Mouse (Mus musculus) liver, embryonic 11.5 days (tissue): ENCODE results near the gene Myl12a. TPM values are rescaled to one million over a fixed set of nuclear protein-coding genes. Genes with fewer than 3 reads are reported as not detected.

Source experiments
- ATAC-seq: fragments of 200-750 bp; cut with Nextera tagmentation; replicated peaks from 2 replicates; pipeline ENCODE4 v1.8.0; 2017; ENCODE audit warnings: moderate number of reproducible peaks, mild to moderate bottlenecking, moderate TSS enrichment, moderate library complexity; ENCODE audit not compliant: low FRiP score
- DNase-seq: peaks from one replicate; pipeline ENCODE4 v3.0.0-alpha.2; 2017; ENCODE audit warnings: low spot score
- H3K27ac ChIP-seq: fragments of 300-500 bp; sonication (generic); 2 replicates; pipeline ENCODE4 v1.5.1; 2014; ENCODE audit warnings: mild to moderate bottlenecking, low read depth, low read length, control low read depth
- H3K27me3 ChIP-seq: fragments of 300-500 bp; sonication (generic); replicated peaks from 2 replicates; pipeline ENCODE4 v1.6.1; 2014; ENCODE audit warnings: low read length, mixed read lengths; ENCODE audit not compliant: control insufficient read depth, insufficient read depth
- H3K36me3 ChIP-seq: fragments of 300-500 bp; sonication (generic); 2 replicates; pipeline ENCODE4 v1.6.1; 2014; ENCODE audit warnings: mild to moderate bottlenecking, low read length, moderate library complexity, mixed read lengths; ENCODE audit not compliant: control insufficient read depth, insufficient read depth
- H3K4me1 ChIP-seq: fragments of 300-500 bp; sonication (generic); replicated peaks from 2 replicates; pipeline ENCODE4 v1.6.1; 2014; ENCODE audit warnings: low read length, mixed read lengths; ENCODE audit not compliant: control insufficient read depth, insufficient read depth
- H3K4me2 ChIP-seq: fragments of 300-500 bp; sonication (generic); 2 replicates; pipeline ENCODE4 v1.6.1; 2014; ENCODE audit warnings: mild to moderate bottlenecking, control low read depth, moderate library complexity
- H3K4me3 ChIP-seq: fragments of 300-500 bp; sonication (generic); 2 replicates; pipeline ENCODE4 v1.5.1; 2014; ENCODE audit warnings: low read depth, low read length, control low read depth
- H3K9ac ChIP-seq: fragments of 300-500 bp; sonication (generic); 2 replicates; pipeline ENCODE4 v1.6.1; 2014; ENCODE audit warnings: low read depth, low read length, control low read depth
- H3K9me3 ChIP-seq: fragments of 300-500 bp; sonication (generic); 2 replicates; pipeline ENCODE4 v1.6.1; 2016; ENCODE audit warnings: low read length, inconsistent platforms, mixed read lengths; ENCODE audit not compliant: control insufficient read depth
- WGBS: fragments of 180-500 bp; shearing (Covaris S2); extraction: QIAGEN DNeasy Blood & Tissue Kit; methylation state at CpG from one replicate; pipeline ENCODE4 v1.1.7; 2014; 5-methylcytosine and 5-hydroxymethylcytosine counted together
- polyA plus RNA-seq: library from polyadenylated mRNA; unstranded; fragments of >200 nt; fragmentation: Nextera tagmentation; extraction: Ambion mirVana; gene quantifications from 2 replicates; pipeline ENCODE4 v1.2.1, GENCODE M21; 2014

Myl12a gene
- polyA plus RNA-seq, 1 experiment from 2014 or later = 442 TPM

GRCm38 (mm10) chr17:71004186-71004960 lies 1.7 kb upstream of the Myl12a start:
- DNase-seq = no peak
- Histone ChIP-seq H3K4me1 (peaks cover 25% of the 10 kb centered on the region), H3K9me3 (no peaks in the 10 kb centered on the region), H3K36me3 (no peaks in the 10 kb centered on the region), H3K27me3 (no peaks in the 10 kb centered on the region), H3K4me2 (peak overlapping the region; percentile 80), H3K9ac (no peak overlapping the region), H3K27ac (0 out of 2 replicates have a peak overlapping the region, but pooled peaks have one; percentile 47), H3K4me3 (no peak overlapping the region)
- 86% methylated on average over 10 of the region's 10 CpGs for WGBS
- ATAC-seq = no peak

- H3K4me1 ChIP-seq = peaks cover 27% of the 10 kb centered on the region
- ATAC-seq = no peak; the same call in 1 of the 2 replicates
- peak overlapping the region; percentile 99 for H3K27ac ChIP-seq
- H3K36me3 ChIP-seq = no peaks in the 10 kb centered on the region
- 51% methylated on average over 2 of the region's 2 CpGs for WGBS
- H3K4me2 ChIP-seq = peak overlapping the region; percentile 80
- no peak overlapping the region for H3K4me3 ChIP-seq
- no peak overlapping the region; the same call in 1 of the 2 replicates for H3K9ac ChIP-seq
- no peak for DNase-seq
- H3K27me3 ChIP-seq = no peaks in the 10 kb centered on the region
- H3K9me3 ChIP-seq = no peaks in the 10 kb centered on the region
These were observed 1.0 kb upstream of the Myl12a start for GRCm38 (mm10) chr17:71003721-71004120.

GRCm38 (mm10) chr17:71003112-71003511 lies 434 bp upstream of the Myl12a start:
- Histone ChIP-seq H3K27ac (peak overlapping the region; percentile 99), H3K9ac (peak overlapping the region; percentile 97), H3K9me3 (no peaks in the 10 kb centered on the region), H3K36me3 (no peaks in the 10 kb centered on the region), H3K4me3 (no peak overlapping the region; the same call in 1 of the 2 replicates), H3K27me3 (no peaks in the 10 kb centered on the region), H3K4me2 (peak overlapping the region; percentile 80), H3K4me1 (peaks cover 30% of the 10 kb centered on the region)
- no peak for ATAC-seq
- DNase-seq = no peak
- WGBS = 63% methylated on average over 4 of the region's 4 CpGs

GRCm38 (mm10) chr17:71002081-71002743 lies 466 bp downstream of the Myl12a start, which contains the start of gene Myom1:
Gene Myom1, plus strand, starts transcription at chr17:71002633.
- H3K4me2 ChIP-seq = peak within 1 kb of the TSS; percentile 80
- H3K27me3 ChIP-seq = no peaks in the 10 kb centered on the region
- under 1% methylated on average over 65 of the region's 65 CpGs for WGBS
- H3K27ac ChIP-seq = peak within 1 kb of the TSS; percentile 99
- ATAC-seq = peak; percentile 91
- no peaks in the 10 kb centered on the region for H3K36me3 ChIP-seq
- peak within 1 kb of the TSS; percentile 94 for H3K4me3 ChIP-seq
- peak within 1 kb of the TSS; percentile 97 for H3K9ac ChIP-seq
- DNase-seq = peak; percentile 95
- peaks cover 34% of the 10 kb centered on the region for H3K4me1 ChIP-seq
- no peaks in the 10 kb centered on the region for H3K9me3 ChIP-seq

- Histone ChIP-seq H3K27ac (peak overlapping the region; percentile 99), H3K4me3 (peak overlapping the region; percentile 94), H3K9me3 (no peaks in the 10 kb centered on the region), H3K9ac (peak overlapping the region; percentile 97), H3K4me1 (peaks cover 34% of the 10 kb centered on the region), H3K27me3 (no peaks in the 10 kb centered on the region), H3K4me2 (peak overlapping the region; percentile 80), H3K36me3 (no peaks in the 10 kb centered on the region)
- ATAC-seq = peak; percentile 63
- DNase-seq = no peak
- WGBS = under 1% methylated on average over 43 of the region's 43 CpGs
These were observed 988 bp downstream of the Myl12a start for GRCm38 (mm10) chr17:71001699-71002080.

GRCm38 (mm10) chr17:71001067-71001466 lies 1.6 kb downstream of the Myl12a start:
- DNase-seq (no peak), ATAC-seq (no peak)
- WGBS = 9% methylated on average over 6 of the region's 6 CpGs
- no peaks in the 10 kb centered on the region for H3K9me3 ChIP-seq
- H3K4me2 ChIP-seq = peak overlapping the region; percentile 80
- peak overlapping the region; percentile 97 for H3K9ac ChIP-seq
- H3K4me1 ChIP-seq = peaks cover 34% of the 10 kb centered on the region
- peak overlapping the region; percentile 94 for H3K4me3 ChIP-seq
- H3K27me3 ChIP-seq = no peaks in the 10 kb centered on the region
- H3K36me3 ChIP-seq = peaks cover 5% of the 10 kb centered on the region
- H3K27ac ChIP-seq = peak overlapping the region; percentile 99

- Histone ChIP-seq H3K27ac (no peak overlapping the region), H3K4me2 (peak overlapping the region; percentile 80), H3K4me1 (peaks cover 34% of the 10 kb centered on the region), H3K9ac (no peak overlapping the region), H3K4me3 (peak overlapping the region; percentile 94; the same call in 1 of the 2 replicates), H3K27me3 (no peaks in the 10 kb centered on the region), H3K36me3 (peaks cover 11% of the 10 kb centered on the region), H3K9me3 (no peaks in the 10 kb centered on the region)
- DNase-seq (no peak), ATAC-seq (no peak)
- WGBS = 56% methylated on average over 2 of the region's 2 CpGs
These were observed 2.4 kb downstream of the Myl12a start for GRCm38 (mm10) chr17:71000255-71000654.

GRCm38 (mm10) chr17:70999187-70999586 lies 3.5 kb downstream of the Myl12a start:
- H3K9me3 ChIP-seq = no peaks in the 10 kb centered on the region
- H3K4me2 ChIP-seq = no peak overlapping the region; the same call in 1 of the 2 replicates
- no peak for ATAC-seq
- no peak overlapping the region for H3K4me3 ChIP-seq
- peaks cover 16% of the 10 kb centered on the region for H3K36me3 ChIP-seq
- H3K27me3 ChIP-seq = no peaks in the 10 kb centered on the region
- WGBS = 69% methylated on average over 5 of the region's 5 CpGs
- no peak overlapping the region for H3K27ac ChIP-seq
- no peak for DNase-seq
- H3K4me1 ChIP-seq = peaks cover 32% of the 10 kb centered on the region
- no peak overlapping the region for H3K9ac ChIP-seq
